Mouse (Mus musculus) embryo, embryonic 11.5 days (tissue): ENCODE results near the gene Mlec.
A peak's percentile ranks its signal among the peaks of the same experiment; 100 is the strongest.
"Not testable (repeated sequence)": the region's sequence is repeated elsewhere in the genome, so short reads cannot be mapped to it uniquely, and the experiment has no call there.

Experiments
- DNase-seq: peaks from one replicate; pipeline ENCODE4 v3.0.0-alpha.2; 2012; ENCODE audit warnings: low read depth, low spot score

Mlec gene

DNA sequence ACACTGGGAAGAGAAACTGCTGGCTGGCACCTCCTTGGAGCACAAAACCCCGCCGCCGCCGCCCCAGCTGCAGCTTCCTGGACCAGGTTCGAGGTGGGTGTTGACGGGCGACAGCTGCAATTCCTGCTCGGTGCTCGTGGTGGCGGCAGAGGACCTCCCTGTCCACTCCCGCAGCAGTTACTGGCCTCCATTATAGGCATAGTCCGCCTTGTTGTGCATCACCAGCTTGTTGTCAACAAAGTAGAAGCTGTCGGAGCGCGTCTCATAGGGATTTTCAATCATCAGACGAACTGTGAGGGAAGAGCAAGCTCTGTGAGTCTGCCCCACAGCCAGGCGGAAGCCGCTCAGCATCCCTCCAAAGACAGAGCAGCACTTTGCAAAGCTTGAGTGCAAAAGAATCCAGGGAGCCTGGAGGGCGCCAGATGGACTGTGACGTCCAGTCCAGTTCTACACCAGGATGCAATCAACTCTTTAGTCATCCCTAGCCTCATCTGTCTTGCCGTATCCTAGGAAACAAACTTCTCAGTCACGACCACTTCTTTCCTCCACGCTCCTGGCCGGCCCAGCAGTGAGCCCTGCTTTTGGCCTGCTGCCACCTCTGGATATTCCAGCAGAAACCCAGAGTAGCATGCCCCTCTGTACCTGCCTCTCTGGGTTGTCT is 32.6 kb downstream of the Mlec start:
- DNase-seq = peak; percentile 58

DNA sequence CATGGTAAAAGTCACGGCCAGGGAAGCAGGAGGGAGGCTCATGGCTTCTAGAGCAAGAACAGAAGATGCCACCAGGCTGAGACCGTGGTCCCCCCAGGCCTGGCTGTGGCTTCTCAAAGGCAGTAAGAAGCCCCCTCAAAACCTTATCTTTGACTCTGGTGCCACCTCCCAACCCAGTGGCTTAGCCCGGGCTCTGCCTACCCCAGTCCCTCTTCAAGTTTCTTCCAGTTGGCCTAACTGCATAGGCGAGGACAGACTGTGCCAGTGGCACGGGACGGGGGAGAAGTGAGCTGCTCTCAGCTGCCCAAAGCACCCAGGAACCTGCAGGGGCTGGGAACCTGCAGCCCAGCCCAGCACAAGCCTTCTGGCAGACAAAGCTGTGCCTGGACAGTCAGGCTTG is 33.3 kb downstream of the Mlec start:
- no peak for DNase-seq

DNA sequence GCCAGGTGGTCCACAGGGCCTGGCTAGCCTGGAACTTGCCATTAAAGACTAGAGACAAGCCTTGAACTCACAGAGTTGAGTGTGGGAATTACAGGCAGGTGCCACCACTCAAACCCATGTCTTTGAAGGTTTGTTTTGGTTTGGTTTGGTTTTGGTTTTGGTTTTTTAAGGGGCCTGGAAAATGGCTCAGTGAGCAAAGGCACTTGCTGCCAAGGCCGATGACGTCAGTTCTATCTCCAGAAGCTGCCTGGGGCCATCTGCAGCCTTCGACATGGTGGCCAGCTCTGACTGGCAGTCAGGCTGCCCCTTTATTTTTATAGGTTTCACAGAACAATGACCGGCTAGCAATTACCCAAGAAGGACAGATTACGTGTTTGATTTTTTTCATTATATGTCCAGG is 37.0 kb downstream of the Mlec start:
- DNase-seq = no peak

DNA sequence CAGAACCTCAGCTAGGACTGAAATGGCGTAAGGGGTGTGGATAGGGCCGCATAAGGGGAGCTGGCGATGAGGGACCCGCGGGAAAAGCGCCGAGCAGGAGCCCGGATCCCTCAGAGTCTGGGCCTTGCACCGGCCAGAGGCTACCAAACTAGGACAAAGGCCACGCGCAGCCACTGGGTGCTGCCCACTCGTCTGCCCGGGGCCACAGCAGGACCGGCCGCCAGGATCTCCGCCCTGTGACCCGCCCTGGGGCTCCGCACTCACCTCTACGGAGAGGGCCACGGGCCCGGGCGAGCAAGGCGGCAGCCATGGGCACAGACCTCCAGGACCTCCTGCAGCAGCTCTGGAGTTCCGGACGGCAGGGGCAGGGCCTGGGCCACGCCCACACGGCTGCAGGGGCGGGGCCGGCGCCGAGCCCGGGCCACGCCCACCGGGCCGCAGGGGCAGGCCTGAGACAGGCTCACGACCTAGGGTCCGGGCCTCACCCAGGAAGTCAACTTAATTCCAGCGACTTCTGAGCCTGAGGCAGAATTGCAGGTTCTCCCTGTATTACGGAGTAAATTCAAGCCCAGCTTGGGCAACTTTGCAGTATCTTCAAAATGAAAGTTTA is 38.9 kb downstream of the Mlec start, which contains the start of gene Acads:
Gene Acads (minus strand): TSS at position 386 of the 610 bp plus-strand sequence.
- peak; percentile 59 for DNase-seq

DNA sequence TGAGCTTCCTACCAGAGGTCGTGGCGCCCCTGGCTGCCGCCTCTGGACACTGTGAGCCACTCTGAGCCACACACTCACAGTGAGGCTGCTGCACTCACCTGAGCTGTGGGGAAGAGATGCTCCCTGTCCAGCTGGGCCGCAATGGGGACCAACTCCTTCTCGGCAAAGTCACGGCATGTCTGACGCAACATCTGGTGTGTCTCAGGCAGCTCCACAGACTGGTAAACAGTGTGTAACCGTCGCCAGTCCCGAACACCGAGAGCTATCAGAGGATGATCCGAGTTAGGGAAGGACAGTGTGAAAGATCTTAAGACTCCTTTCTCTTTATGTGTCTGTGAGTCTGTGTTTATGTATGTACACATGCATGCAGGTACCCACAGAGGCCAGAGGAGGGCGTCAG is 40.5 kb downstream of the Mlec start:
- no peak for DNase-seq

DNA sequence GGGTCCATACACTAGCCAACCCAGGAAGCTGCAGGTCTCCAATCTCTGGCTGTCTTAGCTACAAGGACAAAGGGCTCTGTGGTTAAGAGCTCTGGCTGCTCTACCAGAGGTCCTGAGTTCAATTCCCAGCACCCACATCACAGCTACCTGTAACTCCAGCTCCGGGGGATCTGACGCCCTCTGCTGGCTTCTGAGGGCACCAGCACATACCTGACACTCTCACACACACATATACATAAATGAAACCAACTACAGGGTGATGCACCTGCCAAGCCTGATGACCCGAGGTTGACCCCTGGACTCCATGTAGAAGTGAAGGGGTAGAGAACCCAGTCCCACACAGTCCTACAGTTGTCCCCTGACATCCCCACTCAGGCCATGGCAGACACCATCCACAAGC is 41.6 kb downstream of the Mlec start:
- no peak for DNase-seq

DNA sequence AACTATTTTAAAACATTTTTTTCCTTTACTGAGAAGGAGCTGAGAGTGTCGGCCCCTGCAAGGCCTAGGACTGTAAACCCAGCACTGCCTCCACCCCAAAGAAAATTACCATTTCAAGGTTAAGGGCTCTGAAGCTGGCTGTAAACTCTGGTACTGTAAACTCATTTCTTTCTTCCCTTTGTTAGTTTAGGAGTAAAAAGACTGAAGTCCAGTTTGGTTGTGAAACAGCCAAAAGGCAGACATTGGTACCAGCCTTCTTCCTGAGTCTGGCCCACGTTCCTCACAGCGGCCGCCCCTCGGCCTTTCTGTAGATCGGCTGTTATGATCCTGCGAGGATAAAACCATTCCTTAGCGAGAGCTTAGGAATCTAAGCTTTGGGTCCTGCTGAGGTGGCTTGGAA is 43.5 kb downstream of the Mlec start:
- DNase-seq = no peak

DNA sequence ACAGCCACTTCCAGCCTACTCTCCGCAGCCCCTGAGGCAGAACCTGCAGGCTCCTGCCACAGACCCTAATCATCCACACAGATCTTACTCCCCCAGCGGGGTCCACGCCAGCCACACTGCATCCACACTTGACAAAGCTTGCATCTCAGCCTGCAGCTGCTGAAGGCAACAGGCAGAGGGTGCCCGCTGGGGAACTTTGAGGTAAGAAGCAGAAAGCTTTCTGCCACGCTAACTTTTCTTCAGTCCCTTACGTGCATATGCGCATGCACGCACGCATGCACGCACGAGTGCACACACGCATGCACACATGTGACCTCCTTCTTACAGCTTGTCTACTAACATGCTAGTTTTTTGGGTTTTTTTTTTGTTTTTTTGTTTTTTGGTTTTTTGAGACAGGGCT is 44.7 kb downstream of the Mlec start:
- no peak for DNase-seq

DNA sequence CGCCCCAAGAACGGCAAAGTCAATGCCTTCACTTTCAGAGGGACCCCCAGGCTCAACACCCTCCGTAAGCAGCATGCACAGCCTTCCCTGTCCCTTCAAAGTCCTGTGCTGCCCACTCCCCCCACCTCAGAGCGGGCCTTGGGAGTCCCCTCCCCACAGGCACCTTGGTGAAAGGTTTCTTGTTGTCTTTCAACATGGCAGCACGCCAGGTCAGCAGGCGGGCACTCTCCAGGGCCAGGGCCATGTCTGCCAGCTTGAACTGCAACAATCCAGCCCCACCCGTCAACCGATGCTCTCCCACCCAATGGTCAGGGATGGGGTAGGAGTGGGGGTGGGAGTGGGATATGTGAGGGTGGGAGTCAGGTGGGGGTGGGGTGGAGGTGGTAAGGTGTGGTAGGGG is 46.8 kb downstream of the Mlec start:
- DNase-seq = no peak

DNA sequence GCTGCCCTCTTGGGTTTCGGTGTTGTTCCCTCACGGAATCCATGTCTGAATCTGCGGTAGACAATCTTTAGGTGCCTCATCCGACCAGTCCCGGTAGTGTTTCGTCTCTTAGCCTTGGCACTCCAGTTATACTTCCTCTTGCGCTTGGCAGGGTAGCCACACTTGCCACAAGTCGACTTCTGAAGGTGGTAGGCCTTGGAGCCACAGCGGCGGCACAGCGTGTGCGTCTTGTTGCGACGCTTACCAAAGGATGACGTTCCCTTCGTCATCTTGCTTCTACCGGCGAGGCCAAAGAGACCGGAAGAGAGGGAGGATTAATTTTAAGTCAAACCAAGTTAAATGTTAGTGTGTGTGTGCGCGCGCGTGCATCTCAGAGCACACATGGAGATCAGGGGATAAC is 54.7 kb downstream of the Mlec start:
- DNase-seq = not testable (repeated sequence)

DNA sequence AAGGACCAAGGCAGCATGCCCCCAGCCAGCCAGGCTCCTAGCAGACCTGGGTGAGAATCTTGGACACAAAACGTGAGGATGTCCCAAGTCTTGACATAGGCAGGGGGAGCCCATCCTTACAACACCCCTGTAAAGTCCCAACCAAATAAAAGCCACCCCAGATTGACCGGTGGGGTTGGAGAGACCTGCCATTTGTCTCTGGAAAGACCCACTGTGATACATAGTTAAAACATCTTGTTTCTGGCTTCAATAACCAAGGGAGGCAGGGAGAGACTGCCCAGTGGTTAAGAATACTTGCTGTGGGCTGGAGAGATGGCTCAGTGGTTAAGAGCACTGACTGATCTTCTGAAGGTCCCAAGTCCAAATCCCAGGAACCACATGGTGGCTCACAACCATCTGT is 55.7 kb downstream of the Mlec start:
- DNase-seq = no peak

DNA sequence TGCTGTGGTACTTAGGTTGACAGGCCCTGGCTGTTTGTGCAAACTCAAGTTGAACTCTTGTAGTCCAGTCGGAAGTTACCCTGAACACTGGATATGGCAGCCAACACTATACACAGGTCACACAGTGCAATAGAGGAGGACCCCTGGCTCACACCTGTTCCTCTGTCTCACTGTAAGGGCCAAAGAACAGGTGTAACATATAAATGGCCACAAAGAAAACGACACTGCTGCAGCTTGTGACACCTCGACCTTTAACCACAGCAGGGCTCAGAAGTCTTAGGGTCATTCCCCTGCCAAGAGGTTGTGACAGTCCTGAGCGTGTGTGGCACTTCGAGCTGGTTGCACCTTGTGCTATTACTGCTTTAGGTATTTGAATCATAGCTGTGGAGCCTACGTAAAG is 57.5 kb downstream of the Mlec start:
- no peak for DNase-seq

DNA sequence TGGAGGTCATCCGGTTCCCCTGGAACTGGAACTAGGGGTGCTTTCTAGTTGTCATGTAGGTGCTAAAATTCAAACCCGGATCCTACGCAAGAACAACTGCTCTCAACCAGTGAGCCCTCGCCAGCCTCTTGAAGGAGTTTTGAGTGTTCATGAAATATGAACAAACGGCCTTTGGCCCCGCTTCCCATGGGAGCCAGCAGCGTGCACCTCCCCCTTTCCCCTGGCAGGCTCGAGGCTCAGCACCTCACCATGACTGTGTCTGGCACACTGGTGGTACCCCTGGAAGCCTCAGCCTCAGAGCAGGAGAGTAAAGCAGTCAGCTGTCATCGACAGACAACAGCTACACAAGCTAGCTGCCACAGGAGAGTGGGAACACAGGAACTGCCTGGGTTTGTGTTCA is 58.0 kb downstream of the Mlec start:
- no peak for DNase-seq

DNA sequence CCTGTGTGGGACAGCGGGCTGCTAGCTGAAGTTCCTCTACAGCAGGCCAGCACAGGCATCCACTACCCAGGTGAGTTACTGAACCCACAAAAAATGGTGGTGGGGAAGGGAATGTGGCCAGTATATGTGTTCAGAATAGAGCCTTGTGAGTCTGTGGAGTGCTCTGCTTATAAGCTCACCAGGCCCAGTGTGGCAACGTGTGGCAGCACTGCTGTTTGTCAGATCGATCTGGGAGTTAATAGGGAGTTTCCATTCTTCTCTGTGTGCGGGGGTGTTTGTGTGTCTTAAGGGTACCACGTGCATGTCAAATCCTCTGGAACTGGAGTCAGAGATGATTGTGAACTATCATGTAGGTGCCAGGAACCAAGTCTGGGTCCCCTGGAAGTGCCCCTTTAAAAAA is 58.4 kb downstream of the Mlec start:
- DNase-seq = no peak

DNA sequence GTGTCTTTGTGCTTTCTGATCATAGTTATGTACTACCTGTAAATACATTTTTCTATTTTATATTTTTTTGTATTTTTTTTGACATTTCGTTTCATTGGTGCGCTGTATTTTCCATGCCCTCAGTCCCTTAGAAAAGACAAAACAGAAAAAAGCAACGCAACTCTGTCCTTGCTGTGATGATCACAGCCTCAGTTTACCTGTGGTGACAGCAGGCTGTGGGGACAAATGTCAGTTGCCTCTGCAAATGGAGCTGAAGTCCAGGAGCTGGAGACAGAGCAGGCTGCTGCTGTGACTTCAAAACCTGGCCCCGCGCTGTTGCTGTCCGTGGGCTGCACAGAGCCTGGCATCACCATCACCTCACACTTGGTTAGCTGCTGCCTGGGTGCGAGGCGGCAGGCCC is 59.8 kb downstream of the Mlec start, which contains the start of gene Gm10401:
Gene Gm10401 (minus strand): TSS at position 101 of the 400 bp plus-strand sequence.
- no peak for DNase-seq
